Mouse (Mus musculus): ENCODE measurements around the gene Runx1. TPM values are rescaled to one million over a fixed set of nuclear protein-coding genes. Genes with fewer than 3 reads are reported as not detected.

Runx1 gene
- polyA plus RNA-seq, 1 experiment from 2014 or later, result 0.59 TPM

DNA sequence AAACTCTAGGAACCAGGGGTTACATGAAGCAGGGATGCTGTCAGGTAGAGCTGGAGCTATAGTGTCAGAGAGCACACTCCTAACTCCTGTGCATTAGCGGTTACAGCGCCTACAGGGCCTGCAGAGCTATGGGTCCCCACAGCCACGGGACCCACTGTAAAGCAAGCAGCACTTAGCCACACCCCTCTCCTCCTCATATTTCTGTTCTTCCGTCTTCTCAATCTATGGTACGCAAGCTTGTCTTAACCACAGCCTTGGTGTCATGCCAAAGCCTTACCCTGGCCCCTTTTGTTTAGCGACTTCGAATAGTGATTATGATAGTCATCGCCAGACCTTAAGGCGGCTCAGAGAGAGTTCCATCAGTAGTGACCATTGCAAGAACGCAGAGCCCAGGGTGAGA lies 244.2 kb downstream of the Runx1 start:
- H3K9ac ChIP-seq (ENCODE audit: low read depth, low read length), result no peak overlapping the region
- ATAC-seq, result no peak

DNA sequence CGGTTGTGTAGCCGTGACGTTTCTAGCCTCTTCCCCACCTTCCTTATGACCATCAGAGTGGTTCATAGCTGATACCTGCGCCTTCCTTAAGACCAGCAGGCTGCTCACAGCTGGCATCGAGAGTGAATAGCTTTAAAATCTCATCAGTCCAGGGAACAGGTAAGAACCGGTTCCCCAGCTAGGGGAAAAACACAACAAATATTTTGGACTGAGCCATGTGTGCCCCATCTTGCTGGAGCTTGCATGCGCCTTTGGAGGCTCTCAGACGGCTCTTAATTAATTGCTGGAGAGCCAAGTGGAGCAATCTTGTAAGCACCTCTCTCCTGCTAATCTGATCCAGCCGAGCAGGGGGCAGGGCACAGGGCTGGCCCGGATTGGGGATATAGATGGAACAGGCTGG lies 245.0 kb downstream of the Runx1 start:
- no peak overlapping the region for H3K4me2 ChIP-seq (ENCODE audit: low read length)
- whole genome bisulfite sequencing, result 78% methylated on average over 10 of the region's 10 CpGs
- no peaks in the 10 kb centered on the region for H3K36me3 ChIP-seq (ENCODE audit: control insufficient read depth, insufficient read depth, low read length)

More for the DNA sequence above, 244.2 kb downstream of the Runx1 start:
- no peak overlapping the region for H3K4me3 ChIP-seq (ENCODE audit: low read depth, low read length)
- no peak overlapping the region for H3K4me2 ChIP-seq (ENCODE audit: low read length)
- WGBS, result 86% methylated on average over 10 of the region's 10 CpGs
- H3K9me3 ChIP-seq (replicated peaks; ENCODE audit: control insufficient read depth, low read length, poor library complexity, severe bottlenecking), result no peaks in the 10 kb centered on the region
- no peak overlapping the region for H3K27ac ChIP-seq (ENCODE audit: low read length)
- H3K36me3 ChIP-seq (ENCODE audit: control insufficient read depth, insufficient read depth, low read length), result no peaks in the 10 kb centered on the region
- no peaks in the 10 kb centered on the region for H3K4me1 ChIP-seq (ENCODE audit: control insufficient read depth, insufficient read depth, low read length)
- no peaks in the 10 kb centered on the region for H3K27me3 ChIP-seq (ENCODE audit: control insufficient read depth, insufficient read depth, low read depth, low read length)

GRCm38 (mm10) chr16:92578915-92579653 lies 246.9 kb downstream of the Runx1 start:
- Histone ChIP-seq H3K36me3 (ENCODE audit: control insufficient read depth, insufficient read depth, low read length) (no peaks in the 10 kb centered on the region), H3K27me3 (ENCODE audit: control insufficient read depth, insufficient read depth, low read depth, low read length) (no peaks in the 10 kb centered on the region), H3K4me3 (ENCODE audit: low read depth, low read length) (no peak overlapping the region), H3K9me3 (replicated peaks; ENCODE audit: control insufficient read depth, low read length, poor library complexity, severe bottlenecking) (no peaks in the 10 kb centered on the region), H3K27ac (ENCODE audit: low read length) (no peak overlapping the region), H3K4me2 (ENCODE audit: low read length) (no peak overlapping the region), H3K4me1 (ENCODE audit: control insufficient read depth, insufficient read depth, low read length) (no peaks in the 10 kb centered on the region), H3K9ac (ENCODE audit: low read depth, low read length) (no peak overlapping the region)
- 83% methylated on average over 7 of the region's 7 CpGs for WGBS
- no peak for ATAC-seq

More for the DNA sequence above, 245.0 kb downstream of the Runx1 start:
- H3K4me1 ChIP-seq (ENCODE audit: control insufficient read depth, insufficient read depth, low read length), result no peaks in the 10 kb centered on the region
- H3K9me3 ChIP-seq (replicated peaks; ENCODE audit: control insufficient read depth, low read length, poor library complexity, severe bottlenecking), result no peaks in the 10 kb centered on the region
- no peak overlapping the region for H3K27ac ChIP-seq (ENCODE audit: low read length)
- no peak for ATAC-seq
- H3K4me3 ChIP-seq (ENCODE audit: low read depth, low read length), result no peak overlapping the region
- H3K9ac ChIP-seq (ENCODE audit: low read depth, low read length), result no peak overlapping the region
- H3K27me3 ChIP-seq (ENCODE audit: control insufficient read depth, insufficient read depth, low read depth, low read length), result no peaks in the 10 kb centered on the region

DNA sequence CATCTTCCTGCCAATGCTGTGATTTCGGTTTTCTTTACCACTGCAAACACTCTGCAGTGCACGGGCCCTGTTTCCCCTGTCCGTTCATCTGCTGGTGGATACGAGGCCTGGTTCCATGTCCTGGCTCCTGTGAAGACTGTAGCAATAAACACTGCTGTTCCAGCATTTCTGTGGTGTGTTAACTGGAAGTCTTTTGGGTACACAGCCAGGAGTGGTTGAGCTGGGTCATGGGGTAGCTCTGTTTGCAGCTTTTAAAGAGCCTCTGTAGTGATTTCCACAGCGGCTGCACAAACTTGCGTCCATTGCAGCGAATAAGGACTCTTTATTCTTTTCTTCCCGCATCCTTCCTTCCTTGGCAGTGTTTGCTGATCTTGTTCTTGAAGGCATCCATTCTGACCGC lies 248.6 kb downstream of the Runx1 start:
- 89% methylated on average over 9 of the region's 9 CpGs for WGBS
- Histone ChIP-seq H3K9ac (ENCODE audit: low read depth, low read length) (no peak overlapping the region), H3K9me3 (replicated peaks; ENCODE audit: control insufficient read depth, low read length, poor library complexity, severe bottlenecking) (no peaks in the 10 kb centered on the region), H3K4me2 (ENCODE audit: low read length) (no peak overlapping the region), H3K4me1 (ENCODE audit: control insufficient read depth, insufficient read depth, low read length) (no peaks in the 10 kb centered on the region), H3K27me3 (ENCODE audit: control insufficient read depth, insufficient read depth, low read depth, low read length) (no peaks in the 10 kb centered on the region), H3K4me3 (ENCODE audit: low read depth, low read length) (no peak overlapping the region), H3K36me3 (ENCODE audit: control insufficient read depth, insufficient read depth, low read length) (no peaks in the 10 kb centered on the region), H3K27ac (ENCODE audit: low read length) (no peak overlapping the region)
- no peak for ATAC-seq

- Histone ChIP-seq H3K9me3 (replicated peaks; ENCODE audit: control insufficient read depth, low read length, poor library complexity, severe bottlenecking) (no peaks in the 10 kb centered on the region), H3K36me3 (ENCODE audit: control insufficient read depth, insufficient read depth, low read length) (no peaks in the 10 kb centered on the region), H3K4me2 (ENCODE audit: low read length) (no peak overlapping the region), H3K27me3 (ENCODE audit: control insufficient read depth, insufficient read depth, low read depth, low read length) (no peaks in the 10 kb centered on the region), H3K4me3 (ENCODE audit: low read depth, low read length) (no peak overlapping the region), H3K27ac (ENCODE audit: low read length) (no peak overlapping the region), H3K4me1 (ENCODE audit: control insufficient read depth, insufficient read depth, low read length) (no peaks in the 10 kb centered on the region), H3K9ac (ENCODE audit: low read depth, low read length) (no peak overlapping the region)
- no peak for ATAC-seq
- 85% methylated on average over 10 of the region's 10 CpGs for WGBS
Measured at GRCm38 (mm10) chr16:92575792-92576191, 250.2 kb downstream of the Runx1 start.

DNA sequence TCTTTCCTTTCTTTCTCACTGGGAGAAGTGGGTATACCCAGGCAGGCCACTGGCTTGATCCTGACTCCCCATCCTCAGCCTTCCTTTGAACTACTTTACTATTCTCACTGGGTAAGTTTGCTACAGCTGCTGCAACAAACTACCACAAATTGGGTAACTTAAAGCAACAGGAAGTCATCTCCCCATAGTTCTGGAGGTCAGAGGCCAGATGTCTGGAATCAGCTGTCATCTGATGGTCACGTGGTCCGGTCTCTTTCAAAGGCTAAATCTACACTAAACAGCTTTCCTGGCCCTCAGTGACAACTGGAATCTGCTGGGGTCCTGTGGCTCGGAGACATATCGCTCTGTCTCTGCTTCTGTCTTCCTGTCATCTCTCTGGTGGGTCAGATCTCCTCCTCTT lies 252.8 kb downstream of the Runx1 start:
- Histone ChIP-seq H3K27ac (ENCODE audit: low read length) (no peak overlapping the region), H3K36me3 (ENCODE audit: control insufficient read depth, insufficient read depth, low read length) (no peaks in the 10 kb centered on the region), H3K4me3 (ENCODE audit: low read depth, low read length) (no peak overlapping the region), H3K9me3 (replicated peaks; ENCODE audit: control insufficient read depth, low read length, poor library complexity, severe bottlenecking) (no peaks in the 10 kb centered on the region), H3K4me1 (ENCODE audit: control insufficient read depth, insufficient read depth, low read length) (no peaks in the 10 kb centered on the region), H3K9ac (ENCODE audit: low read depth, low read length) (no peak overlapping the region), H3K4me2 (ENCODE audit: low read length) (no peak overlapping the region), H3K27me3 (ENCODE audit: control insufficient read depth, insufficient read depth, low read depth, low read length) (no peaks in the 10 kb centered on the region)
- 79% methylated on average over 4 of the region's 4 CpGs for WGBS
- ATAC-seq, result no peak

DNA sequence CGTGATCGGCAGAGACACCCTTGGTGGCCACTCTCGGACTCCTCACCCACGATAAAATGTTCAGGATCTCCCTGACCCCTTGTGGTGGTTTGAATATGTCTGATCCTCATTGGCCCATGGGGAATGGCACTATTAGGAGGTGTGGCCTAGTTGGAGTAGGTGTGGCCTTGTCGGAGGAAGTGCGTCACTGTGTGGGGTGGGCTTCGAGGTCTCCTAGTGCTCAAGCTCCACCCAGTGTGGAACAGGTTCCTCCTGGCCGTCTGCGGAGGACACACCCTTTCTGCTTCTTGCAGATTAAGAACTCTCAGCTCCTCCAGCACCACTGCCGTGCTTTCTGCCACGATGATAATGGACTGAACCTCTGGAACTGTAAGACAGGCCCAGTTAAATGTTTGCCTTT lies 254.7 kb downstream of the Runx1 start:
- Histone ChIP-seq H3K4me3 (ENCODE audit: low read depth, low read length) (no peak overlapping the region), H3K9me3 (replicated peaks; ENCODE audit: control insufficient read depth, low read length, poor library complexity, severe bottlenecking) (no peaks in the 10 kb centered on the region), H3K4me1 (ENCODE audit: control insufficient read depth, insufficient read depth, low read length) (no peaks in the 10 kb centered on the region), H3K27me3 (ENCODE audit: control insufficient read depth, insufficient read depth, low read depth, low read length) (no peaks in the 10 kb centered on the region), H3K36me3 (ENCODE audit: control insufficient read depth, insufficient read depth, low read length) (no peaks in the 10 kb centered on the region), H3K4me2 (ENCODE audit: low read length) (no peak overlapping the region), H3K27ac (ENCODE audit: low read length) (no peak overlapping the region), H3K9ac (ENCODE audit: low read depth, low read length) (no peak overlapping the region)
- no peak for ATAC-seq
- WGBS, result 90% methylated on average over 11 of the region's 11 CpGs

- Histone ChIP-seq H3K9me3 (replicated peaks; ENCODE audit: control insufficient read depth, low read length, poor library complexity, severe bottlenecking) (no peaks in the 10 kb centered on the region), H3K36me3 (ENCODE audit: control insufficient read depth, insufficient read depth, low read length) (no peaks in the 10 kb centered on the region), H3K4me2 (ENCODE audit: low read length) (no peak overlapping the region), H3K4me3 (ENCODE audit: low read depth, low read length) (no peak overlapping the region), H3K9ac (ENCODE audit: low read depth, low read length) (no peak overlapping the region), H3K27ac (ENCODE audit: low read length) (no peak overlapping the region), H3K4me1 (ENCODE audit: control insufficient read depth, insufficient read depth, low read length) (no peaks in the 10 kb centered on the region), H3K27me3 (ENCODE audit: control insufficient read depth, insufficient read depth, low read depth, low read length) (no peaks in the 10 kb centered on the region)
- no peak for ATAC-seq
- 28% methylated on average over 5 of the region's 5 CpGs for WGBS
Measured at GRCm38 (mm10) chr16:92566146-92566545, 259.8 kb downstream of the Runx1 start.

DNA sequence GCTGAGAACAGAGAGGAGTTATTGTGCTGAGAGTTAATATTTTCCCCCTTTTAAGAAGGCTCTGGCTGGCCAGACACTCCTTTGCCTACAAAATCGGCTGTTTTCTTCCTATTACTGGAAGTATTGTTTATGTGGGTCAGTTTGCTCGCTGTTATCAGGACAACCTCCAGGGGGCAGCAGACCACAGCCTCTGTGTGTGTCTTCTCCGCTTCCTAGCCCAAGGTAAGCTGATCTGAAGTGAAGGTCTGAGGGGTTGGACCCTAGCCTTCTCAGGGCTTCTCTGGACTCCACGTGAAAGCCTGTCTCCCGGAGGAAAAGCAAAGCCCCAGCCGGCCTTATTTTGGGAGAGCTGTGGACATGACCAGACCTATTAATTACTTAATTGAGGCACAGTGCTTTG lies 260.2 kb downstream of the Runx1 start:
- Histone ChIP-seq H3K27ac (ENCODE audit: low read length) (no peak overlapping the region), H3K4me3 (ENCODE audit: low read depth, low read length) (no peak overlapping the region), H3K4me1 (ENCODE audit: control insufficient read depth, insufficient read depth, low read length) (no peaks in the 10 kb centered on the region), H3K9me3 (replicated peaks; ENCODE audit: control insufficient read depth, low read length, poor library complexity, severe bottlenecking) (no peaks in the 10 kb centered on the region), H3K9ac (ENCODE audit: low read depth, low read length) (no peak overlapping the region), H3K27me3 (ENCODE audit: control insufficient read depth, insufficient read depth, low read depth, low read length) (no peaks in the 10 kb centered on the region), H3K36me3 (ENCODE audit: control insufficient read depth, insufficient read depth, low read length) (no peaks in the 10 kb centered on the region), H3K4me2 (ENCODE audit: low read length) (0 out of 2 replicates have a peak overlapping the region, but pooled peaks have one; percentile 7)
- 2% methylated on average over 6 of the region's 6 CpGs for WGBS
- ATAC-seq, result peak; percentile 71; the same call in 1 of the 2 replicates
